Mouse (Mus musculus): ENCODE measurements around the gene Rpa2. TPM values are rescaled to one million over a fixed set of nuclear protein-coding genes. Genes with fewer than 3 reads are reported as not detected.

Gene Rpa2
- polyA plus RNA-seq, 1 experiment from 2014 or later: 108 TPM

DNA sequence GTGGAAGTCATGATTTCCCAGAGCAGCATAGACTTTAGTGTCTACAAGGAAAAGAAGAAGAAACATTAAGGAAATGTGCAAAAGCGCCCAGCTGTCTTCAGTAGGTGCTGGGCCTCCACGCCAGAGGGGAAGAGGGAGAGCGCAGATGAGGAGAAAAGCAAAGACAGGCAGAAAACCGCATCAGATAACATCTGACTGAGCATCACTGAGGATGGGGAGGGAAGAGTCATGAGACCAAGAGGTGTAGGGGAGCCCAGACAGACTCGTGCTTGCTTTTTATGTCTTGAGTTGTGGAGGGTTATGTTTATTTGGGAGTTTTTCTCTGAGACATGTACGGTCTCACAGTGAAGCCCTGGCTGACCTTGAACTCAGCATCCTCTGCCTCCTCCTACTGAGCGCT lies 26.6 kb upstream of the Rpa2 start:
- Histone ChIP-seq H3K9me3 (ENCODE audit: low read length) (no peaks in the 10 kb centered on the region), H3K27me3 (ENCODE audit: insufficient read depth, low read length) (no peaks in the 10 kb centered on the region), H3K4me3 (ENCODE audit: low read length) (no peak overlapping the region), H3K4me2 (replicated peaks; ENCODE audit: low read depth, low read length) (no peak overlapping the region), H3K27ac (ENCODE audit: low read length) (no peak overlapping the region), H3K4me1 (ENCODE audit: insufficient read depth, low read length) (no peaks in the 10 kb centered on the region), H3K9ac (replicated peaks; ENCODE audit: low read length) (no peak overlapping the region), H3K36me3 (ENCODE audit: insufficient read depth, low read length) (no peaks in the 10 kb centered on the region)
- no peak for ATAC-seq (ENCODE audit: low FRiP score, low TSS enrichment)
- WGBS: 89% methylated on average over 7 of the region's 7 CpGs

DNA sequence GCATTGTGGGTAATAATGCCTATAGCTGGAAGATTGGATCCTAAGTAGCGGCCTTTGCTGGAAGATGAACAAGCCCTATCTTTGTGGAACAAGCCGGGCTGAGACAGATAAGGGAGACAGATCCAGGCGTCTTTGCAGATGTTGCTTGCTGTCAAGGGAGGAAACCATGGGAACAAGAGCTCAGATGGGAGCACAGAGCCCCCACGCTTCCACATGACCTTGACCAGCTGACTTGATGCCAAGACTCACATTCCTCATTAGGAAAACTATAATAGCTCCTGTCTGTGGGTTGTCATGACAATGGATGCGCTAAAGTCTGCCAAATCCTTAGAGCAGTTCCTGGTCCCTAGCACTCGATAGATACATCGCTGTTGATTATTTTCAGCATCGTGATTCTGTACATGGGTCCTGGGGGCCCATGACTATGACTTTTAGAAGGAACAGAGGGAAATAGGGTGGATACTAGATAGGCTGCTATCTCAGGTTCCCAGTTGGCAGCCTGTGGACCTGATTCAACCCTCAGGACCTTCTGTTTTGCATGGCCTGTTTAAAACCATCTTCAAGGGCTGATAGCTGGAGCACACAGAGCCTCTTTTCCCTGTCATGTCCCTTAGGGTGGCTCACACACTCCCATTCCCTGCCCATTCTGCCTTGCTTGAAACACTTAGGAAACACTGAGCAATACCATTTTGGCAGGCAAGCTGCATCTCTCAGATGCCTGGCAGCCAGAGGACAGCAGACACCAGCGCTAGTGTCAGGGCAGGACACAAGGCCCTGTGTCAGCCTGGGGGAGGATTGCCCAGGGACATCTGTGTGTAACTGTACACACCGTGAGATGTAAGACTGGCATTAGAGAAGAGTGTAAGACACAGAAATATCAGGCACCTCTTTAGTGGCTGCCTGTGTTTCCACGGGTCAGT lies 23.9 kb upstream of the Rpa2 start:
- WGBS: 68% methylated on average over 11 of the region's 11 CpGs
- ATAC-seq (ENCODE audit: low FRiP score, low TSS enrichment): no peak

DNA sequence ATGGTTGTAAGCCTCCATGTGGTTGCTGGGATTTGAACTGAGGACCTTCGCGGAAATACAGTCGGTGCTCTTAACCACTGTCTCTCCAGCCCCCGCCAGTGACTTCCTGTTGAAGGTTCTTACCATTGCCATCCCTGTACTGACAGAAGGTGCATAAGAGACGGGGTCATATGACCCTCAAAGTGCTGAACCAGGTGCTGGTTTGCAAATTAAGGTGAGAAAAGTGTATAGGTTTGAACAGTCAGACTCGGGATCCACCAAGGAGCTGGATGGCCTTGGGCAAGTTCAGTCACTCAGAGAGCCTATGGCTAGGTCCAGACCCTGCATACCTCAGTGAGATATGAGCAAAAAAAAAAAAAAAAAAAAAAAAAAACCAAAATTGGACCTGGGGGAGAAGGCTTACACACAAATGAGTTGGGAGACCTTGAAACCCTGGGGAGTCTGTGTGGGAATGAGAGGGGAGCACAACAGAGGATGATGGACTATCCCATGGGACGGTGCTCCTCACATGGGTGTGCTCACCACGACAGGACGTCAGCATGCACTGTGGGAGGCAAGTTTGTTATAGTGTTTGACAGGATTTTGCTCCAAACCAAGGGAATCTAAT lies 21.1 kb upstream of the Rpa2 start:
- Histone ChIP-seq H3K4me2 (replicated peaks; ENCODE audit: low read depth, low read length) (no peak overlapping the region), H3K27ac (ENCODE audit: low read length) (no peak overlapping the region), H3K9me3 (ENCODE audit: low read length) (no peaks in the 10 kb centered on the region), H3K9ac (replicated peaks; ENCODE audit: low read length) (no peak overlapping the region), H3K27me3 (ENCODE audit: insufficient read depth, low read length) (no peaks in the 10 kb centered on the region), H3K36me3 (ENCODE audit: insufficient read depth, low read length) (no peaks in the 10 kb centered on the region), H3K4me3 (ENCODE audit: low read length) (no peak overlapping the region), H3K4me1 (ENCODE audit: insufficient read depth, low read length) (no peaks in the 10 kb centered on the region)
- 82% methylated on average over 9 of the region's 9 CpGs for WGBS
- no peak for ATAC-seq (ENCODE audit: low FRiP score, low TSS enrichment)

More for the DNA sequence above, 23.9 kb upstream of the Rpa2 start:
- Histone ChIP-seq H3K9ac (replicated peaks; ENCODE audit: low read length) (no peak overlapping the region), H3K27ac (ENCODE audit: low read length) (no peak overlapping the region), H3K4me2 (replicated peaks; ENCODE audit: low read depth, low read length) (no peak overlapping the region), H3K27me3 (ENCODE audit: insufficient read depth, low read length) (no peaks in the 10 kb centered on the region), H3K4me1 (ENCODE audit: insufficient read depth, low read length) (no peaks in the 10 kb centered on the region), H3K4me3 (ENCODE audit: low read length) (no peak overlapping the region), H3K36me3 (ENCODE audit: insufficient read depth, low read length) (no peaks in the 10 kb centered on the region), H3K9me3 (ENCODE audit: low read length) (no peaks in the 10 kb centered on the region)

DNA sequence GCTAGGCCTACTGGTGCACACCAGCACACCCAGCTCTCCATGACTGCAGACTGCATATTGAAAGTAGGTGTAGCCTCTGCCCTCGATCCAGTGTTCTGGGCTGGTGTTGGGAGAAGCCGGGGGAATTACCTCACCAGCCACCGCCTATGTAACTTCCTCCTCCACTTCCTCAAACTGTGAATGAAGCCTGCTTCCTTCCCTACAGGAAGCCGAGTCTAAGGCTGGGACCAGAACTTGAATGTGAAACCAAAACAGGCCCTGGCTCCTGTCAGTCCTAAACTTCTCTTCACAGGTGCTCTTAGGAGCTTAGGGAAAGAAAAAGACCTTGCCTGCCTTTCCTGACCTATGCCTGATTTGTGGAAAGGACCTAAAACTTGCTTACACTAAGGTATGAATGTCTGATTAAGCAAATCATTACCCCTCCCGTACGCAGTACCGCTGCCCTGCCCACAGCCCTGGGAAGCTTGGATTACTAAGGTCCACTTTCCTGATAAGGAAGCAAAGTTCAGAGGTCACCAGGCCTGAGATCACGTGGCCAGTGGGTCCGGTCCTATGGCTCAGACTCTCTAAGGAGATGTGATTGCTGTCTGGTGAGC lies 20.4 kb upstream of the Rpa2 start:
- Histone ChIP-seq H3K9ac (replicated peaks; ENCODE audit: low read length) (no peak overlapping the region), H3K4me2 (replicated peaks; ENCODE audit: low read depth, low read length) (peak overlapping the region; percentile 19), H3K4me3 (ENCODE audit: low read length) (no peak overlapping the region), H3K4me1 (ENCODE audit: insufficient read depth, low read length) (no peaks in the 10 kb centered on the region), H3K27me3 (ENCODE audit: insufficient read depth, low read length) (no peaks in the 10 kb centered on the region), H3K27ac (ENCODE audit: low read length) (peak overlapping the region; percentile 62), H3K36me3 (ENCODE audit: insufficient read depth, low read length) (no peaks in the 10 kb centered on the region), H3K9me3 (ENCODE audit: low read length) (no peaks in the 10 kb centered on the region)
- WGBS: 49% methylated on average over 9 of the region's 9 CpGs
- 0 out of 2 replicates have a peak, but pooled peaks have one; percentile 15 for ATAC-seq (ENCODE audit: low FRiP score, low TSS enrichment)

DNA sequence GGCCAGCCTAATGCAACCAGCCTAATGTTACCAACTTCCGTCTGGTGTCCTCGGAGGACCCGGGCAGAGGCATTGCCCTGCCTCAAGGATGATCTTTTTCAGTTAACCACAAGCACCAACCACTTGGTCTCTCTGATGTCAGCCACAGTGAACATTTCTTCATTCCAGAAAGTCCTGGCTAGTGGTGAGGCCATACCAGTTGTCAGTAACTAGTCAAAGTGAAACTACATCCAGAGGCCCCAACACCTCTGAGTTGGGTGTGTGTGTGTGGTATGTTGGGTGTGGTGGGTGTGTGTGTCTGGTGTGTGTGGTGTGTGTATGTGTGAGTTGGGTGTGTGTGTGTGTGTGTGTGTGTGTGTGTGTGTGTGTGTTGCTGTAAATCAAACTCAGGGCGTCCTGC lies 19.4 kb upstream of the Rpa2 start:
- H3K36me3 ChIP-seq (ENCODE audit: insufficient read depth, low read length): no peaks in the 10 kb centered on the region
- no peaks in the 10 kb centered on the region for H3K9me3 ChIP-seq (ENCODE audit: low read length)
- H3K27me3 ChIP-seq (ENCODE audit: insufficient read depth, low read length): no peaks in the 10 kb centered on the region
- 91% methylated on average over 4 of the region's 4 CpGs for WGBS
- no peak overlapping the region for H3K9ac ChIP-seq (replicated peaks; ENCODE audit: low read length)
- H3K4me3 ChIP-seq (ENCODE audit: low read length): no peak overlapping the region
- no peak for ATAC-seq (ENCODE audit: low FRiP score, low TSS enrichment)
- no peak overlapping the region for H3K27ac ChIP-seq (ENCODE audit: low read length)
- H3K4me1 ChIP-seq (ENCODE audit: insufficient read depth, low read length): no peaks in the 10 kb centered on the region
- no peak overlapping the region for H3K4me2 ChIP-seq (replicated peaks; ENCODE audit: low read depth, low read length)

DNA sequence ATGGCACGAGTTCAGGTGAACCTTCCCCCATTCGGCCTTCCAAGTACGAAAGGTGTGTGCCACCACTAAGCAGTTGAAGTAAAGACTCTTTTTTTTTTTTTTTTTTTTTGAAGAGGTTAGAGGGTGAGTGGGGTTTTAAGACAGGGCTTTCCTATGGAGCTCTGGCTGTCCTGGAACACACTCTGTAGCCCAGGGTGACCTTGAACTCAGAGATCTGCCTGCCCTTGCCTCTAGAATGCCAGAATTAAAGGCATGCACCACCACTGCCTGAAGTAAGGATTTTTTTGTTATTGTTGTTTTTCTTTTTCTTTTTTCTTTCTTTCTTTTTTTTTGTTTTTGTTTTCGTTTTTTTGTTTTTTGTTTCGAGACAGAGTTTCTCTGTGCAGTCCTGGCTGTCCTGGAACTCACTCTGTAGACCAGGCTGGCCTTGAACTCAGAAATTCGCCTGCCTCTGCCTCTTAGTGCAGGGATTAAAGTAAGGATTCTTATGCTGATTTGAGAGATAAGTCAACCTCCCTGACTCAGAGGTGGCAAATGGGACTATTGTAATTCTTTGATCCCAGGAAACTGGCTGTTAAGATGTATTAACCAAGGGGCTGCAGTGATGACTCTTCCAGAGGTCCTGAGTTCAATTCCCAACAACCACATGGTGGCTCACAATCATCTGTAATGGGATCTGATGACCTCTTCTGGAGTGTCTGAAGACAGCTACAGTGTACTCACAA lies 18.7 kb upstream of the Rpa2 start:
- Histone ChIP-seq H3K27ac (ENCODE audit: low read length) (no peak overlapping the region), H3K4me3 (ENCODE audit: low read length) (no peak overlapping the region), H3K9me3 (ENCODE audit: low read length) (no peaks in the 10 kb centered on the region), H3K9ac (replicated peaks; ENCODE audit: low read length) (no peak overlapping the region), H3K4me1 (ENCODE audit: insufficient read depth, low read length) (no peaks in the 10 kb centered on the region), H3K4me2 (replicated peaks; ENCODE audit: low read depth, low read length) (no peak overlapping the region), H3K27me3 (ENCODE audit: insufficient read depth, low read length) (no peaks in the 10 kb centered on the region), H3K36me3 (ENCODE audit: insufficient read depth, low read length) (no peaks in the 10 kb centered on the region)
- WGBS: 82% methylated on average over 6 of the region's 6 CpGs
- no peak for ATAC-seq (ENCODE audit: low FRiP score, low TSS enrichment)

DNA sequence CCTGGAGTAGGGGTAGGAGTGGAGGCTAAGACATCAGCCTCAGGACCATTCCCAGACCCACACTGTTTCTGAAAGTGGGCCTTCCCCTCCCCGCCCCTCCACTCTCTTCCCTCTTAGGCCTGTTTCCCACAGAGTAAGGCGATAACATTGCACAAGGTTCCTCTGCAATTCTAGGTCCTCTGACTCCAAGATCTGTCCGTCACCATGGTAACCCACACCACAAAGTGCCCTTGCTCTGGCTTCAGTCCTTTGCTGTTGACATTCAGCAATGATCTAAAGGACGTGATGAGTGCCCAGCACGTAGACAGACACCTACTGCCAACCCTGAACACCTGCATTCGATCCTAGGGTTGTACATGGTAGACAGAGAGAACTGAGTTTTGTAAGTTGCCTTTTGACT lies 15.1 kb upstream of the Rpa2 start:
- 72% methylated on average over 6 of the region's 6 CpGs for WGBS
- Histone ChIP-seq H3K27me3 (ENCODE audit: insufficient read depth, low read length) (peaks cover 5% of the 10 kb centered on the region; the same call in 1 of the 2 replicates), H3K9ac (replicated peaks; ENCODE audit: low read length) (no peak overlapping the region), H3K4me2 (replicated peaks; ENCODE audit: low read depth, low read length) (no peak overlapping the region), H3K27ac (ENCODE audit: low read length) (no peak overlapping the region), H3K4me1 (ENCODE audit: insufficient read depth, low read length) (peaks cover 6% of the 10 kb centered on the region; the same call in 1 of the 2 replicates), H3K4me3 (ENCODE audit: low read length) (no peak overlapping the region), H3K36me3 (ENCODE audit: insufficient read depth, low read length) (no peaks in the 10 kb centered on the region), H3K9me3 (ENCODE audit: low read length) (no peaks in the 10 kb centered on the region)
- no peak for ATAC-seq (ENCODE audit: low FRiP score, low TSS enrichment)

DNA sequence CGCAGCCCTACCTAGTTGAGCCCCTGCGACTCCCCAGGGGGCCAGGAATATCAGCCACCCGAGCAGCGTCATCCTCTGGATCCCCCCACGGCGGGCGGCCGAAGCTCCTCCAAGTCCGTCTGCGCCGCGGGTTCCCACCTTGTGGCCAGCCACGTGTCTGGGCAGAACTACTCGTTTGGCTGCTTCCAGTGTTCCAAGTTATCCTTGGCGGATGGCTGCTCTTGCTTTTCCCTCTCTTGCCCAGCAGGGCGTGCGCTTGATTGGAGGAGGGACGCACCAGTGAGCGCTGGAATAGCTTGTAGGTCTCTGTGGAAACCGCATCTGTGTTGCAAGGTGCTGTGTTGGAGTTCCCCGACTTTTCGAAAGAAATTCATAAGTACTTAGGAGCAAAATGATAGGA lies 11.2 kb upstream of the Rpa2 start, which contains the start of gene Smpdl3b:
Gene Smpdl3b, minus strand, starts transcription at position 279 of the 400 bp plus-strand sequence.
- peak within 1 kb of the TSS; percentile 51 for H3K4me3 ChIP-seq (ENCODE audit: low read length)
- WGBS: under 1% methylated on average over 22 of the region's 22 CpGs
- peak; percentile 88 for ATAC-seq (ENCODE audit: low FRiP score, low TSS enrichment)
- H3K36me3 ChIP-seq (ENCODE audit: insufficient read depth, low read length): no peaks in the 10 kb centered on the region
- H3K27ac ChIP-seq (ENCODE audit: low read length): no peak within 1 kb of the TSS
- H3K27me3 ChIP-seq (ENCODE audit: insufficient read depth, low read length): peaks cover 5% of the 10 kb centered on the region; the same call in 1 of the 2 replicates
- H3K4me1 ChIP-seq (ENCODE audit: insufficient read depth, low read length): peaks cover 6% of the 10 kb centered on the region; the same call in 1 of the 2 replicates
- H3K9ac ChIP-seq (replicated peaks; ENCODE audit: low read length): peak within 1 kb of the TSS; percentile 72
- peak within 1 kb of the TSS; percentile 82 for H3K4me2 ChIP-seq (replicated peaks; ENCODE audit: low read depth, low read length)
- no peaks in the 10 kb centered on the region for H3K9me3 ChIP-seq (ENCODE audit: low read length)

DNA sequence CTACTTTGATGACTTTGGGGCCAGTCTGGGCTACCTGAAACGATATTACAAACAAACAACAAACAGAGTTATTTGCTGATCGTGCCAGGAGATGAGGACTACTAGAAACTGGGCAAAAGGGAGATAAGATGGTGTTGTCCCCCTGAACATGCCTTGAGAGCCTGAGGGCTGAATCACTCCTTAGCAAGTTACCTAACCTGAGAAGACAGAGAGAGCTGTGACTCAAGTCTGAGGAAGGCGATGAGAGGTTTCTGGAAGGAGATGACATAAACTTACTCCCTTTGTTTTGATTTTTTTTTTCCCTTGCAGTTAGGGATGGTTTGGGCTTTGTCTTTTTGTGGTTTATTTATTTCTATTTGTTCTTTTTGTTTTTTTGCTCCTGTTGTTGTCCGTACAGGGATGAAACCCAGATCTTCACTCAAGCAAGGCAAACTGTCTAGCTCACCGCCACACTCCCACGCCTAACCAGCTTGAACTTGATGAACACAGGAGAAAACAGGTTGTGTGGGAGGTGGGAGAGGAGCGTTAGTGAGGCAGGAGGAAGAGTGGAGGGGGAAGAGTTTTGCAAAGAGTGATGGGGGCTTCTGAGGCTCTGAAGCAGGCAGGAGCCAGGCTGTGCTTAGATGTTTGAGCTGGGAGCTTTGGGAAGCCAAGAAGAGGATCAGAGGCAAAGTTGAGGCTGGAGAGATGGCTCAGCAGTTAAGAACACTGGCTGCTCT lies 10.3 kb upstream of the Rpa2 start:
- H3K4me1 ChIP-seq (ENCODE audit: insufficient read depth, low read length): peaks cover 6% of the 10 kb centered on the region; the same call in 1 of the 2 replicates
- no peak for ATAC-seq (ENCODE audit: low FRiP score, low TSS enrichment)
- H3K9me3 ChIP-seq (ENCODE audit: low read length): no peaks in the 10 kb centered on the region
- no peak overlapping the region for H3K9ac ChIP-seq (replicated peaks; ENCODE audit: low read length)
- H3K36me3 ChIP-seq (ENCODE audit: insufficient read depth, low read length): no peaks in the 10 kb centered on the region
- peak overlapping the region; percentile 82 for H3K4me2 ChIP-seq (replicated peaks; ENCODE audit: low read depth, low read length)
- no peak overlapping the region for H3K4me3 ChIP-seq (ENCODE audit: low read length)
- 53% methylated on average over 7 of the region's 7 CpGs for WGBS
- H3K27me3 ChIP-seq (ENCODE audit: insufficient read depth, low read length): peaks cover 5% of the 10 kb centered on the region; the same call in 1 of the 2 replicates
- H3K27ac ChIP-seq (ENCODE audit: low read length): no peak overlapping the region
